Mouse (Mus musculus): ENCODE data around the gene Dctn1. TPM values are rescaled to one million over a fixed set of nuclear protein-coding genes. Genes with fewer than 3 reads are reported as not detected.

Gene Dctn1
- polyA plus RNA-seq, 1 experiment from 2014 or later = 55.3 TPM

DNA sequence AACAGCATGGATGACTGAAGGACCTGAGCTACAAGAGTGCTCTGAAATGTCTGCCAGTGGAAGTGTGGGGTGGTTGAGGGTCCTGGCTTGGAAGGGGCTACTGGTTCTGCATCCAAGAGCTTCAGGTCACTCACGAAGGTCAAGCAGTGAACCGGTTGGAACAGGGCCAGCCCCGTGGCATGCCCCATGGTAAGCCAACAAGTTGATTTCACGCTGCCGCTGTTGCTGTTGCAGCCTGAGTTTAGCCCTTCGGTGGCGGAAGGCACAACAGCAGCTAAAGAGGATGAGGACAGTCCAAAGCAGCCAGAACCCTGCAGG, 46.0 kb upstream of the Dctn1 start:
- Histone ChIP-seq H3K4me2 (replicated peaks; ENCODE audit: low read depth, low read length) (no peak overlapping the region), H3K9me3 (ENCODE audit: low read length) (no peaks in the 10 kb centered on the region), H3K9ac (replicated peaks; ENCODE audit: low read depth) (no peak overlapping the region), H3K27me3 (replicated peaks; ENCODE audit: insufficient read depth, low read length) (no peaks in the 10 kb centered on the region), H3K27ac (ENCODE audit: low read length) (no peak overlapping the region), H3K4me1 (ENCODE audit: insufficient read depth, low read depth, low read length) (peaks cover 21% of the 10 kb centered on the region), H3K4me3 (ENCODE audit: low read depth, low read length) (no peak overlapping the region), H3K36me3 (ENCODE audit: insufficient read depth, low read length) (no peaks in the 10 kb centered on the region)
- DNase-seq (ENCODE audit: low spot score) (no peak), ATAC-seq (no peak)
- 75% methylated on average over 7 of the region's 7 CpGs for WGBS
- no peak for TF ChIP-seq EP300 (IDR thresholded peaks at IDR 0.05)
- TF ChIP-seq CTCF (IDR thresholded peaks at IDR 0.05) = no peak

GRCm38 (mm10) chr6:83120930-83121862, 44.5 kb upstream of the Dctn1 start, which contains the start of gene Wbp1:
Gene Wbp1, minus strand, starts transcription at chr6:83121559.
- Histone ChIP-seq H3K4me3 (ENCODE audit: low read depth, low read length) (peak within 1 kb of the TSS; percentile 61), H3K36me3 (ENCODE audit: insufficient read depth, low read length) (no peaks in the 10 kb centered on the region)
- WGBS = under 1% methylated on average over 34 of the region's 38 CpGs

DNA sequence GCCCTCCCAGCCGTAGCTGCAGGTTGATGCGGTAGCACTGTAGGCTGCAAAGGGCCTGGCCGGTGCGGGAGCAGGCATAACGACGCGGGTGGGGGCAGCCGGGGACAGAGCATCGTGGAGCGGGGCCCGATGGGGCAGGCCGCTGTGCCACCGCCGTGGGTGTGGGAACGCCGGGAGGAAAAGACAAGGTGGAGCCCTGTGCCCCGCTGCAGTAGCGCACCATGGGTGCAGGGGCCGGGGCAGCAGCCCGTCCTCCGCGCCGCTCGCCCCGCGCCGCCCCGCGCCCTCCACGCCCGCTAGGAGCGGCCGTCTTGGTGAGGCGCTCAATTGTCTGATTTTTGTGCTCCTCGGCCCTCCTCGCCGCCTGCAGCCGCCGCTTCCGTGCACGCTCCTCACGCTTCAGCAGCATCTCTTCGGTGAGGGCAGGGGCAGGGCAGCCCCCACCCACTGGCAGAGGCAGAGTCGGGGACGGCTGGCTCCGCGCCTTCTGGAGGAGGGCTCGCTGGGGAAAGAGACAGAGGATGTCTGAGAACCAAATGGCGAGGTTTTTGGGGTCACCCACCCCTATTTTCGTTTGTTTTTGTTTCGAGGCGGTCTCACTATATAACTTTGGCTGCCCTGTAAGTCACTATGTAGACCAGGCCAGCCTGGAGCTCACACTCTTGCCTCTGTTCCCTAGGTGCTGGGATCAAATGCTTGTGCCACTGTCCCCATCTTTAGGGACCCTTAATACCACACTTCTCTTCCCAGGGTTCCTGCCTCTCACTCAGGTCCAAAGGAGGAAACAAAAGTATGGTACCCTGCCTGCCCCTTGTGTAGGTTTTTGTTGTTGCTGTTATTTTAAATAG, 43.6 kb upstream of the Dctn1 start:
- ATAC-seq (peak; percentile 27), DNase-seq (ENCODE audit: low spot score) (no peak)
- Histone ChIP-seq H3K4me1 (ENCODE audit: insufficient read depth, low read depth, low read length) (peaks cover 15% of the 10 kb centered on the region), H3K36me3 (ENCODE audit: insufficient read depth, low read length) (no peaks in the 10 kb centered on the region), H3K9me3 (ENCODE audit: low read length) (no peaks in the 10 kb centered on the region), H3K4me3 (ENCODE audit: low read depth, low read length) (peak overlapping the region; percentile 61), H3K4me2 (replicated peaks; ENCODE audit: low read depth, low read length) (peak overlapping the region; percentile 98), H3K27ac (ENCODE audit: low read length) (peak overlapping the region; percentile 86), H3K9ac (replicated peaks; ENCODE audit: low read depth) (peak overlapping the region; percentile 59), H3K27me3 (replicated peaks; ENCODE audit: insufficient read depth, low read length) (no peaks in the 10 kb centered on the region)
- TF ChIP-seq EP300 (IDR thresholded peaks at IDR 0.05) = no peak
- TF ChIP-seq CTCF (IDR thresholded peaks at IDR 0.05) = no peak
- WGBS = under 1% methylated on average over 28 of the region's 52 CpGs

More at GRCm38 (mm10) chr6:83120930-83121862, 44.5 kb upstream of the Dctn1 start, which contains the start of gene Wbp1:
- DNase-seq (ENCODE audit: low spot score) = peak; percentile 99
- Histone ChIP-seq H3K9me3 (ENCODE audit: low read length) (no peaks in the 10 kb centered on the region), H3K4me1 (ENCODE audit: insufficient read depth, low read depth, low read length) (peaks cover 16% of the 10 kb centered on the region), H3K4me2 (replicated peaks; ENCODE audit: low read depth, low read length) (peak within 1 kb of the TSS; percentile 98), H3K9ac (replicated peaks; ENCODE audit: low read depth) (peak within 1 kb of the TSS; percentile 59), H3K27ac (ENCODE audit: low read length) (peak within 1 kb of the TSS; percentile 86), H3K27me3 (replicated peaks; ENCODE audit: insufficient read depth, low read length) (no peaks in the 10 kb centered on the region)
- peak; percentile 48; the same call in 1 of the 2 replicates for TF ChIP-seq EP300 (IDR thresholded peaks at IDR 0.05)
- peak; percentile 13; the same call in 1 of the 2 replicates for TF ChIP-seq CTCF (IDR thresholded peaks at IDR 0.05)
- ATAC-seq = peak; percentile 97

- DNase-seq (ENCODE audit: low spot score) (no peak), ATAC-seq (no peak)
- H3K4me1 ChIP-seq (ENCODE audit: insufficient read depth, low read depth, low read length) = peaks cover 15% of the 10 kb centered on the region
- H3K4me2 ChIP-seq (replicated peaks; ENCODE audit: low read depth, low read length) = no peak overlapping the region
- H3K4me3 ChIP-seq (ENCODE audit: low read depth, low read length) = no peak overlapping the region
- no peak overlapping the region for H3K9ac ChIP-seq (replicated peaks; ENCODE audit: low read depth)
- no peaks in the 10 kb centered on the region for H3K36me3 ChIP-seq (ENCODE audit: insufficient read depth, low read length)
- H3K27ac ChIP-seq (ENCODE audit: low read length) = no peak overlapping the region
- no peak for TF ChIP-seq EP300 (IDR thresholded peaks at IDR 0.05)
- TF ChIP-seq CTCF (IDR thresholded peaks at IDR 0.05) = no peak
- H3K27me3 ChIP-seq (replicated peaks; ENCODE audit: insufficient read depth, low read length) = no peaks in the 10 kb centered on the region
- no peaks in the 10 kb centered on the region for H3K9me3 ChIP-seq (ENCODE audit: low read length)
- 72% methylated on average over 5 of the region's 5 CpGs for WGBS
Observed at GRCm38 (mm10) chr6:83122961-83123360, 42.8 kb upstream of the Dctn1 start.

GRCm38 (mm10) chr6:83124851-83125312, 40.8 kb upstream of the Dctn1 start:
- Histone ChIP-seq H3K4me3 (ENCODE audit: low read depth, low read length) (peak overlapping the region; percentile 65), H3K9ac (replicated peaks; ENCODE audit: low read depth) (peak overlapping the region; percentile 34), H3K27ac (ENCODE audit: low read length) (no peak overlapping the region), H3K4me2 (replicated peaks; ENCODE audit: low read depth, low read length) (peak overlapping the region; percentile 71), H3K27me3 (replicated peaks; ENCODE audit: insufficient read depth, low read length) (no peaks in the 10 kb centered on the region), H3K4me1 (ENCODE audit: insufficient read depth, low read depth, low read length) (peaks cover 15% of the 10 kb centered on the region), H3K9me3 (ENCODE audit: low read length) (no peaks in the 10 kb centered on the region), H3K36me3 (ENCODE audit: insufficient read depth, low read length) (no peaks in the 10 kb centered on the region)
- 2% methylated on average over 30 of the region's 30 CpGs for WGBS
- no peak for TF ChIP-seq CTCF (IDR thresholded peaks at IDR 0.05)
- peak; percentile 62 for TF ChIP-seq EP300 (IDR thresholded peaks at IDR 0.05)
- DNase-seq (ENCODE audit: low spot score) (peak; percentile 96), ATAC-seq (peak; percentile 29)

GRCm38 (mm10) chr6:83125331-83125730, 40.4 kb upstream of the Dctn1 start, which contains the start of gene Ino80b:
Gene Ino80b, minus strand, starts transcription at chr6:83125431.
- ATAC-seq (no peak), DNase-seq (ENCODE audit: low spot score) (no peak)
- Histone ChIP-seq H3K27ac (ENCODE audit: low read length) (no peak within 1 kb of the TSS), H3K36me3 (ENCODE audit: insufficient read depth, low read length) (no peaks in the 10 kb centered on the region), H3K9ac (replicated peaks; ENCODE audit: low read depth) (peak within 1 kb of the TSS; percentile 34), H3K4me3 (ENCODE audit: low read depth, low read length) (peak within 1 kb of the TSS; percentile 65), H3K27me3 (replicated peaks; ENCODE audit: insufficient read depth, low read length) (no peaks in the 10 kb centered on the region), H3K4me2 (replicated peaks; ENCODE audit: low read depth, low read length) (peak within 1 kb of the TSS; percentile 71), H3K9me3 (ENCODE audit: low read length) (no peaks in the 10 kb centered on the region), H3K4me1 (ENCODE audit: insufficient read depth, low read depth, low read length) (peaks cover 15% of the 10 kb centered on the region)
- 18% methylated on average over 5 of the region's 5 CpGs for WGBS
- TF ChIP-seq EP300 (IDR thresholded peaks at IDR 0.05) (no peak), CTCF (IDR thresholded peaks at IDR 0.05) (no peak)
